Mouse (Mus musculus): ENCODE measurements around the gene Myh6.
"Not testable (repeated sequence)": the region's sequence is repeated elsewhere in the genome, so short reads cannot be mapped to it uniquely, and the experiment has no call there.

The Myh6 gene

DNA sequence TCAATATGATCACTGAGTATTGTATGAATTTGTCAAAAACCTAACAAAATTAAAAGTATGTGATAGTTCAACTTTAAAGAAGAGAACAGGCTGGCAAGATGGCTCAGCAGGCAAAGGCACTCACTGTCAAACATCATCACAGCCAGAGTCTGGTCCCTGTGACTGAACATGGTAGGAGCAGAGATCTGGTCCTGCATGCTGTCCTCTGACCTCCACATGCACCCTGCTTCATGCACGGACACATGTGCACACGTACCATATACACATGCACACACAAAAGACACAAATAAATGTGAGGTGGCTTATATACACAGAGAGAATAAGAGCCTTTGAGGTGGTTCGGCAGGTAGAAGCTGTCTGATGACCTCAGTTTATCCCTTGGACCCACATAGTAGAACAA, 11.2 kb downstream of the Myh6 start:
- DNase-seq, result no peak

DNA sequence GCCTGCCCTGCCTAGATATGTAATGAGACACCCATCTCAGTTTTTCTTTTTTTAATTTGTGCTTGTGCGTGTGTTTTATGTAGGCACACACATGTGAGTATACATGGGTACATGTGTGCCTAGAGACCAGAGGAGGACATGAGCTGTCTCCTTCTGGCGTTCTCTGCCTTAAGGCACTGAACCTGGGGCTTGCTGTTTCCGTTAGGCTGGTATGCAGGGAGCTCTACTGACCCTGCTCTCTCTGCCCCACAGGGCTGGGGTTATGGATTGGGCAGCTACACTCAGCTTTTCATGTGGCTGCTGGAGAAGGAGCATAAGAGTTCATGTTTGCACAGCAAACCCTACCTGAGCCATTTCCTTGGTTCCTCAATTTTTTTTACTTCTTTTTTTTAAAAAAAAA, 12.3 kb downstream of the Myh6 start:
- no peak for DNase-seq

DNA sequence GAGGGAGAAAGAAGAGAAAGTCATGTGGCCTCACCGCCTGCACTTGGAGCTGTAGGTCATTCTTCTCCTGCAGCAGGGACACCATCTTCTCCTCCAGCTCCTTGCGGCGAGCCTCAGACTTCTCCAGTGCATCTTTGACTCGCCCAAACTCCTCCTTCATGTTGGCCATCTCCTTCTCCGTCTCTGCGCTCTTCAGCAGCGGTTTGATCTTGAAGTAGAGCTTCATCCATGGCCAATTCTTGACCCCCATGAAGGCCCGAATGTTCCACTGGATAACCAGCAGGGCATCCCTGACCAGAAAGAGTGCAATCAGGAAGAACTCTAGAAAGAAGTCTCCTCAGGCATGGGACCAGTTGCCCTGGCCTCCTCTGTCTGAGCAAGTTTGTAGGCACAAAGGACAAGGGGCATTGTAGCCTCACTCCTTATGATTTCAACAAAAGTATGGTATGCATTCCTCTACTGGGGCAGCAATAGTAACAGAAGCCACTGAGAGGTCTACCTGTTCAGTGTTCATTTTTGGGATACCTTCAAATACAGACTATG, 13.0 kb downstream of the Myh6 start:
- DNase-seq, result no peak

DNA sequence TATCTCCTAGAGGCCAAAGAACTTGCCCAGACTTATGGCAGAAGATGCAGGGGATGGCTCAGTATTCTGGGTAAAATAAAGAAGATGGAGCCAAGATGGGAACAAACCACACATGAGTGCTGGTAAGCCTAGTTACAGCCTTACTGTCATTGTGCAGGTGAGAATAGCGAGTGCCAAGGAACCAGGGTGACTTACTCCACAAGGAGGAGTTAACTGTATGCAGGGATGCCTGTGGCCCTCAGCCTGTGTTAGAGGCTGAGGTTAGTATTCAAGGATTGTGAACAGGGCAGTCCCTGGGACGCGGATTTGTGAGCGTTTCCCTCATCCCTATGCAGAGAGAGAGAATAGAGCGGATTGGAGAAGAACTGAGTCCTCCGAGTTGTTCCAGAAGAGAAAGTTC, 15.1 kb downstream of the Myh6 start:
- DNase-seq, result no peak

DNA sequence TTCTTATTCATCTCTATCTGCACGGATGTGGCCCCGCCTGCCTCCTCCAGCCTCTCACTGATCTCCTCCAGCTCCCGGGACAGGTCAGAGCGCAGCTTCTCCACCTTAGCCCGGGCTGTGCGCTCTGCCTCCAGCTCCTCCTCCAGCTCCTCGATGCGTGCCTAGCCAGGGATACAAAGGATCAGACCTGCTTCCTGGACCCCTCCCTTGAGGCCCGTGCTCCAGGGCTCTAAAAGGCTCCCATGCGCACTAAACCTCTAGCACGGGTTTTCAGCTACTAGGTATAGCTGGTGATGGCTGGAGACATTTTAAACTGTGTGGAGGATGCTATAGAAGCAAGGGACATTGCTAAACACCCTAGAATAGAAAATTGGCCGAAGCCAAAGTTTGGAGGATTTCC, 16.2 kb downstream of the Myh6 start:
- DNase-seq, result no peak

DNA sequence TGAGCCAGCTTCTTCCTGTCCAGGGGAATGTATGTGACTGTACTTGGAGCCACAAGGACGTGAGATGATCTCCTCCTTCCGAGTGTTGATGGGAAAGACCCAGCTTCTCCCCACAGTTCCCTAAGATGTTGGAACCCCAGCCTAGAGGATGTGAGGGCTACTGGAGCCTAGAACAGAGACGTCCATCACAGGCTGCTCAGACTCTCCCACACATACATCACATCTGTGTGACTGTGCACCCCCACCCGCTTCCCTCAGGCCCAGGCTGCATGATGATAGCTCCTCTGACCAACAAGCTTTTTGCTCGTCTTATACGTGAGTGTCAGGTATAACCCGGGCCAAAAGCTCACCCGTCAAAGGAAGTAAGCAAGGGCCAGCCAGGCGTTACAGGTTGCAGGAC, 17.9 kb downstream of the Myh6 start:
- no peak for DNase-seq

DNA sequence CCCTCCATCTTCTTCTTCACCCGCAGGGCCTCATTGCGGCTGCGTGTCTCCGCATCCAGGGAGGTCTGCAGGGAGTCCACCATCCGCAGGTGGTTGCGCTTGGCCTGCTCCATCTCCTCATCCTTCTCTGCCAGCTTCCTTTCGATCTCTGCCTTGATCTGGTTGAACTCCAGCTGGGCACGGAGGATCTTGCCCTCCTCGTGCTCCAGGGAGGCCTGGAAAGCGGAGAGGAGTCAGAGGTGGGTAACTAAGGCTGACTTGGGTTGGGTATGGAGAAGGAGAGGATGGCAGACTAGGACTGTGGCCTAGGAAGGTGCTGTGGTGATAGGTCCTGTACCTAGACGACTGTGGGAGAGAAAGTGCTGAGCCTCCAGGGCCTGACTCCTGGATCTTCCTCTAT, 19.7 kb downstream of the Myh6 start:
- not testable (repeated sequence) for DNase-seq

DNA sequence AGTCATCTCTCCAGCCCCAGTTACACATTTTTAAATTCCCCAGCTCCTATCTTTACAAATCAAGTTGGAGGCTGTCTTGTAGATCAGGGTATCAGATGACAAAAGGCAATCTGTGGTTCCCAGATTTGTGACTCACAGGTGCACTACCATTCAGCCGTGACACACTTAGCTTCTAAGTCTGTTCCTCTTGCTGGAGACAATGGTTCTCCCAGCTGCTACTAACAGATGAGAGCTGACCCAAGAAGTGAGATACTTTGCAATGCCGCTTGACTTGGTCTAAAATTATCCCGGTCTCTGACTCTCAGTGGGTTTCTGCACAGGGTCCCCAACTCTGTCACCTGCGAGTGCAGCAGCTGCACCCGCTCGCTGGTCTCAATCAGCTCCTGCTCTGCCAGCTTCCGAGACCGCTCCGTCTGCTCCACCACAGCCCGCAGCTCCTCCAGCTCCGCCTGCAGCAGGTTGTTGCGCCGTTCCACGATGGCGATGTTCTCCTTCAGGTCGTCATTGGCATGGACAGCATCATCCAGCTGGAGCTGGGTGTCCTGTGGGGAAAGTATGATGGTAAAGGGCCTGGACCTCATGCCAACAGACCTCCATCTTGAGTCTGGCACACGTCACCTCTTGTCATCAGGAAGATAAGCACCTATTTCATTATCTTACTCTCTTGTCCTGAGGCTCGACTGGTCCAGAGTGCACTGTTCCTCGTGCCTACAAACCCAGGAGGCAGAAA, 20.6 kb downstream of the Myh6 start:
- DNase-seq, result no peak

DNA sequence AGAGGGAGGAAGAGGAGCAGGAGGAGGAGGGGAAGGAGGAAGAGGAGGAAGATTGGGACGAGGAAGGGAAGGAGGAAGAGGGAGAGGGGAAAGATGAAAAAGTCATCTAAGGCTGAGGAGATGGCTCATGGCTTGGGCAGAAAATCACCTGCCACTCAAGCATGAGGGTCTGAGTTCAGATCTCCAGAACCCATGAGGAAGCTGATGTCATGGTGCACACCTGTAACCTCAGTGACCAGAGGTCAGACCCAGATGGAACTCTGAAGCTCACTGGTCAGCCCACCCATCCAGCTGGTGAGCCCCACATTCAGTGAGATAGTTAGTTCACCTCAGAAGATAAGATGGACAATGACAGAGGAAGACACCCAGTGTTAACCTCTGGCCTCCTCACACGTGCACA, 21.8 kb downstream of the Myh6 start:
- DNase-seq, result no peak

DNA sequence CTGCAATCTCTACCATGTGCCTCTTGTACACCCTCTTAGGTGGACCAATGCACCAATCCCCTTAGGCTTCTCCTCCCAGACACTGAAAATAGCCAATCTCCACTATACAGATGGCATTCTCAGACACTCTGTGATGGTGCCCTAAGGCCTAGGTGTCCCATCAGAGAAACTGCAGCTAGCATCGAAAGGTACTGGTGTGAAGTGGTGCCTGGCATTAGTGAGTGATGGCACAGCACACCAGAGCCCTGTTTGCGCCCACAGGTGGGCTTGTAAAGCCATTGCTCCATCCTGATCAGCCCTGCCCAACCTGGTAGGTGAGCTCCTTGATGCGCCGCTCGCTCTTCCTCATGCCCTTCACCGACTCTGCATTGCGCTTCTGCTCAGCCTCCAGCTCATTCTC, 22.8 kb downstream of the Myh6 start:
- DNase-seq, result no peak

DNA sequence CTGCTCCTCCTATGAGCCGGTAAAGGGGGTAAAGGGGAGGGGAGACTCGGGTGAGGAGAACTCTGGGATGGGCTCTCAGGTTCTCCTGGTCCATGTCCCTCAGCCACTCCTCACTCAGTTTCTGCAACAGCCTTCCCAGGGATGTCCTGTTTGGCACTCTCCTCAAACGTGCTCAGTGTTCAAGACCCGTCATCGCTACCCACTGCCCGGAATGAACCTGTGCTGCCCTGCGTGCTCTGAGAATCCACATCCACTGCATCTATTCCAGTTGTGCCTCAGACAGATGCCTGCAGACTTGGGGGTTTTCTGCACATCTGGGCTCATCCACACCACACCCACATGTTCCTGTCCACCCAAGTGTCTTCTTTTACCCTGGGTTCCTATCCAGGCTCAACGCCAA, 24.2 kb downstream of the Myh6 start:
- DNase-seq, result no peak

DNA sequence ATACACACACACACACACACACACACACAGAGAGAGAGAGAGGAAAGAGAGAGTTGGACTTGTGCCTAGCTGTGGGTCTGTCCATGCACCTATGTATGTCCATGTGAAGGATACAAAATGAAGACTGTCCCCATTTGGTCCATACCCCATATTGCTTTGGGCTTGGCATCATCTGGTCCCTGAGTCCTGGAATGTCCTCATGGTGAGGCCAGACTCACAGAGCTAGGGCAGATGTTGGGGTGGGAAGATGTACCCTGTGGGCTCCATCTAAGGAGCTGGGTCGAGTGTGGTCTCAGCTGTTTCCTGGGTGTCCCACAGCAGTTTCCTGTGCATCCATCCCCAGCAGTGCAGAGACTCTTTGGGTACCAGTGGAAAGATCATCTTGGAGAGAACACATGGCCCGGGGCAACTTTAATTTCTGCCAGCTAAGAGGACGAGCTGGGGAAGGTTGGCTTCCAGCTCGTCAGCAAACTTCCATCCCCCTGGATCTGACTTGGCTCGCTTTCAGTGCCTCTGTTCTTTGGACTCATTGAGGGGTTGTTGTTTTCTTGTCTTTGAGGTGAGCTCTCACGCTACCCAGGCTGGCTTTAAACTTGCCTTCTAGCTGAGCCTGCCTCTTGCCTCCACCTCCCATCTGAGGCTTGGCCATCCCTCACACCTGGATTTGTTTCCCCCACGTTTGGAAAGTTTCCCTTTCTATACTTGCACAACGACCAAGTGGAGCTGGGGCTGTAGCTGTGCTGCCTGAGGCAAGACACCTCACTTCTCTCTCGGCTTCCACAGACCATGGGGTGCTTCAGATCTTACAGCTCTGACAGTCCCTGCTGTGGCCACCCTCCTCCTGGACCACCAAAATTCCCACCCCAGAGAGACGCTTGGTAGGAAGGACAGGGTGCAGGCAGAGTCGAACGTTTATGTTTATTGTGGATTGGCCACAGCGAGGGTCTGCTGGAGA, 25.4 kb downstream of the Myh6 start:
- no peak for DNase-seq

DNA sequence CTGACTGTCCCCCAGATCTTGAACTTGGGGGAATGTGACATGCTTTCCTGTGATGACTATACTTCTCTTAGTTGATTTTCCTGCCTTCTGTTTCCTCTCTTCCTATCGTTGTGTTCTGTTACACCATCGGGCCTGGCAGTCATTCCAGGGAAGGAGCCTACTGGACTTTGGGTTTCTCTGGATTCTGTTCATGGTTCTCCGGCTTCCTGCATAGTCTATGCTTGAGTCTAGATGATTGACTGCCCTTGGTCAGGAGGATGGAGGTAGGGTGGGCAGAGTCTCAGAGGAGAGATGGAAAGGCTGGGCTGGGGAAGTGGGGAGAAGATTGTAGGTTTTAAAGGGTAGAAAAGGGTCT, 26.6 kb downstream of the Myh6 start:
- no peak for DNase-seq

DNA sequence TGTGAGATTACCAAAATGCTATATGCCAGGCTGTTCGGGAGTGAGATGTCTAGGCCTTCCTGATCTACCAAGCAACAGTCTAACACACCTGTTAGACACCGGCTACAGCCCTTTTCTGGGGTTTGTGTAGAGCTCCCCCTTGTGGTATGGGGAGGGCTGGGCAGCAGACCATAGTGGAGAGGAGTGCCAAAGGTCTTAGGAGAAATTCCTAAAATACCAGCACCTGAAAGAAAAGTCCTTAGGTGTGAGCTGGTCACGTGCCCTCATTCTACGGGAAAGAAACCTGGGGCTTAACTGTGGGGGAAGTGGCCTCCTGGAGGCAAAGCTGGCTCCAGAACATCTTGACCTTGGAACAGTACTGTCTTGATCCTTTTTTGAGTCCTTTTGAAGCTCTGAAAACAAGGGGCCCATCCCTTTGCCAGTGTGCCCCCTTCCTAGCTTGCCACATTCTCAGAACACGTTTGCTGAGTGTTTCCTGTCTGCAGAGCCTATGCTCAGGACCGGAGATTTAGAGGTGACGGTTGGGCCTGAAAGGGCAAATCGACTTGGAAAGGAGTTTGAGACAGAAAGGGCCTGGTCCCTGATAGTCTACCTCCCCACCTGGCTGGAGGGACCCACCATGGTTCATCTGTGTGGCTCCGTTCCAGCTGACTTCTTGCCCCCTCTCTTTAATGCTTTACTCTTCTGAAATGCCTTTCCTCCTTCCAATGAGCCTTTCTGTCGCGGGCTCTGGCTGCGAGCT, 27.1 kb downstream of the Myh6 start:
- peak; percentile 76 to 79 for DNase-seq

DNA sequence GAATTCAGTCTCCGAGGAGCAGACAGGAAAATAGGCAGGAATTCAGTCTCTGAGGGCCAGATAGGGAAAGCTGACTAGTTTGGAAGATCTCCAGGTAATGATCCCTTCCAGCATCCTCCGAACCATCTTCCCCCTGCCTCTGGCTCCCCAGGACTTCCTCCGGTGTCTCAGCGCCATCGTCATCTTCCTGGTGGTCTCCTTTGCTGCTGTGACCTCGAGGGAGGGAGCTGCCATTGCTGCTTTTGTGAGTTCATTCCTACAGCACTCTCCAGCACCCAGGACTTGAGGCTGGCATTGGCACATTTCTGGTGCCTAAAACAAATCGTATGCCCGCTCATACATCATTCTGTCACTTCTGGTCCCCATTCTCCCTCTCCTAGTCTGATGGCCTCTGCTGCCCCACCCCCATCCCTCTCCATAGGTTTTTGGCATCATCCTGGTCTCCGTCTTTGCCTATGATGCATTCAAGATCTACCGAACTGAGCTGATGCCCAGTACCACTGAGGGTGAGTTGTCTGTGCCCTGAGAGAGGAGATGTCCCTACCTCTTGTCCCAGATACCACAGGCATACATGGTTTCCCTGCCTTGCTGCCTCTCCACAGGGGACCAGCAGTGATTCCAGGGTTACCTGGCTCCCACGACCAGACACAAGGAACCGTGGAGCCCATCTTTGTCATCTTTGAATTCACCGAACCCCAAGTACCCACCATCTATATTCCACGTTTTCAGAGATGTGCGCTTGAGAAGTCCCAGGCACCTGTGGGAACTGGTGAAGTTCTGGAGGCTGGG, 28.1 kb downstream of the Myh6 start:
- no peak for DNase-seq

DNA sequence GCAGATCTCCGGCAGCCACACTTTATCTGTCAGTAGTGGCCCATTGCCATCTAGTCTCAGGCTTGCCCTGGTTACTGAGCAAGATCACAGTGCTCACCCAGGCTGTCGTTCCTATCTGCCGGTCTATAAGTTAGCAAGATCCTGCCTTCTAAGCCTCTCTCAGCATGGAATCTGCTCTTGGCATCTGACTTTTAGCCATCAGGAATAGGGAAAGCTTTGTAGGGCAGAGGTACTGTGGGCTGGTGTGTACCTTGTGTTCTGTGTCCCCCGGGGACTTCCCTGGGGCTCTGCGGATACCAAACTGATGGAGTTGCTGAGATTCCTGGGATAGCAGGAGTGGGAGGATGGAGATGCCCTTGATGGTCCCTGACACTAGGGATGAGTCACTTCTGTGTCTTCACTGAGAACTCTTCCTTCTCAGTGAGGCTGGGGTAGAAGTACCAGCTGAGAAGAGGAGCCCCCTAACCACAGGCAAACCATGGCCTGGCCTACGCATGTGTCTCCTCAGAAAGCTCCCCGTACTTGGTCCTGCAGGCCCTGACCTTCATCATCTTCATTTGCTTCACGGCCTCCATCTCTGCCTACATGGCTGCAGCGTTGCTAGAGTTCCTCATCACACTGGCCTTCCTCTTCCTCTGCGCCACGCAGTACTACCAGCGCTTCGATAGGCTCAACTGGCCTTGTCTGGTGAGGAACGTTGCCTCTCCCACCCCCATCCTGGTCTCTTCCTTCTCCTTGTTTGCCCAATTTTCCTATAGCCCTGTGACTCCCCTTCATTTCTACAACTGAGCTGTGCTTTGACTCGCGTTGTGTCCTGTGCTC, 29.2 kb downstream of the Myh6 start:
- no peak for DNase-seq

DNA sequence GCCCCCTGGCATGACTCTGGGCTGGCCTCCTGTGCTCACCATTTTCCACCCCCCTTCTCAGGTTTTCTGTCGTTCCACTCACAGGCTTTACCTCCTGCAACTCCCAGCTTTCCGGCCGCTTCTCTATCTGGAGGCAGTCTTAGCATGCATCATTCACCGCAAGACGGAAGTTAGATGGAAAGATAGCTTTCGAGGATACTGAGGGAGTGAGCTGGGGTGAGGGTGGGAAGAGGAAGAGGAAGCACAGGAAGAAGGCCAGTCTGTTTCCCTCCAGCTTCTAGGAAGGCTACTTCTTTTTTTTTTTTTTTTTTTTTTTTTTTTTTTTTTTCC, 29.9 kb downstream of the Myh6 start:
- no peak for DNase-seq

DNA sequence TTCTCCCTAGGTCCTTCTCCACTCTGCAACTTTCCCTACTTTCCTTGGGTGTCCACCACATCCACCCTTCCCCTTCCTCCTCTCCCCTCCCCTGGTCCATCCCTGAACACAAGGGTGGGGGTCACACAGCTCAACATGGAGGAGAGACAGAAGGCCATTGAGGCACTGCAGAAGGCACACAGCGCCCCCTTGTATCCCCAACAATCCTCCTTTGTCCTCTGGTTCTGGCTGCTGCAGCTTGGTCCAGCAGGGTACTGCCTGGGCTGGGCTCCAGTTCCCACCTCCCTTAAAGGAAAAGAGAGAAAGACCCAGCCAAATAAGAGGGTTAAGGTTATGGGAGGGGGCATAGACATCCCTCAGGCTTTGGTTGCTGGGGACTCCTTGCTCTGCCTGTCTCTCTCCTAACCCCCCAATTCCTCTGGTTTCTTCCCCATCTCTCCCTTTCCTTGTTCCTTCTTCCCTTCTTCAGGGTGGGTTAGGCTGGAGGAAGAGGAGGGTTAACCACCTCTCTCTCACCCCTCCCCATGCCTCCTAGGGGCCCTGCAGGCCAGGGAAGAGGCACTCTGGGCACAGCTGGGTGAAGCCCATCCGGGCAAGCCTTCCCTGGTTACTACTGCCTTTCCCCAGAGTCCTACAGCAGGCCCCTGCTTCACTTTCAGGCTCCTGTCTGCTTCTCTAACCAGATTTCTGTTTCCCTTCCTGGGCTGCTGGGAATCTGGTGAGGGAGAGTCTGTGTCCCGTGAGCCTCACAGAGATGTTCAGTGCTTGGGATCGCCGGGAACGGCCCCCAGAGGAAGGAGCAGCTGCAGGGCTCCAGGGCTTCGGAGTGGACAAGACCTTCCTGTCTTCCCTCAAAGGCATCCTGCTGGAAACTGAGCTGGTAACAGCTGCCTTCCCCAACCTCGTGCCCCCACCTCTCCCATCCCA, 30.6 kb downstream of the Myh6 start, which contains the start of gene Cmtm5:
Cmtm5 (plus strand) TSS at position 358 of the 927 bp plus-strand sequence.
- peak; percentile 62 to 74 for DNase-seq

DNA sequence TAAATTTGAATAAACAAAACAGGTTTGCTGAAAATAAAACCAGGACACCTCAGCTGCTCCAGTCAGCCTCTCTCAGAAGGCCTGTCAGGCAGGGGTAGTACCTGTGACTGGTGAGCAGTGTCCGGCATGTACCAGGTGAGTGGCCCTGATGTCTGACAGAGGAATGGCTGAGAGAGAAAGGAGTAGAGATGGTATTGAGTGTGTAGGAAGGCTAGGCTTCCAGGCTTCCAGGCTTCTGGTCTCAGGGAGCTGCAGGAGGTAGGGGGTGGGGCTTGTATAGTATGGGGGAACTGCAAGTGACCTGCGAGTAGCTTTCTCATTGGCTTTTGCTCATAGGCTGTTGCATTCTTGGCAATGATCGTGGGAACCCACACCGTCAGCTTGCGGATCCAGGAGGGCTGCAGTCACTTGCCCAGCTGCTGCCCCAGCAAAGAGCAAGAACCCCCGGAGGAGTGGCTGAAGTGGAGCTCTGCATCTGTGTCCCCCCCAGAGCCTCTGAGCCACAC, 34.0 kb downstream of the Myh6 start, which contains the start of gene Il25:
Il25 (plus strand) TSS at position 51 of the 506 bp plus-strand sequence.
- no peak for DNase-seq

DNA sequence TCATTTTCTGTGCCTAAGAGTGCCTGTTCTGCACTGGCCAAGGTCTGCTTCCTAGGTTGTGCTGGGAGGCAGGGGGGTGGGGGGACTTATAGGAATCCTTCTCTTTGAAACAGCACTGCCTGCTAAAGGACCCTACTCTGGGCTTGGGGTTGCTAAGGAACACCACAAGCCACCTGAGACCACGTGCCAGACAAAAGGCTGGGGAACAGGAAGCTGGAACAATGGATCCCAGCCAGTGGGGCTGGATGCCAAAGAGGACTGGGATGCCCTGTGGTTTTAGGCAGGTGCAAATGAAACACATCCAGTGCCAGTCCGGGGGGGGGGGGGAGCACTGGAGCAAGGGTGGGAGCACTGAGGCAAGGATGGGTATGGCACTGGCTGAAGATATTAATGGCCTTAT, 36.3 kb downstream of the Myh6 start:
- peak; percentile 67 to 68 for DNase-seq
